Mouse (Mus musculus): ENCODE measurements around the gene Tmem138. TPM values are rescaled to one million over a fixed set of nuclear protein-coding genes. Genes with fewer than 3 reads are reported as not detected.

Tmem138 gene
- 22.4 TPM for polyA plus RNA-seq (2017; shearing (Covaris generic))

GRCm38 (mm10) chr19:10576690-10577561, at the start of gene Tmem138, which contains the start of gene Cyb561a3:
Gene Tmem138, minus strand, starts transcription at chr19:10577362.
Gene Cyb561a3, plus strand, starts transcription at chr19:10577172.

GRCm38 (mm10) chr19:10605293-10605900, 28.2 kb upstream of the Tmem138 start, which contains the start of the genes Ddb1 and Tkfc:
Gene Ddb1, plus strand, starts transcription at chr19:10605327.
Gene Tkfc, minus strand, starts transcription at chr19:10605654.

GRCm38 (mm10) chr19:10555624-10556510, 21.3 kb downstream of the Tmem138 start, which contains the start of gene Tmem216:
Gene Tmem216, minus strand, starts transcription at chr19:10556238.

GRCm38 (mm10) chr19:10525910-10526309, 51.3 kb downstream of the Tmem138 start, which contains the start of gene Sdhaf2:
Gene Sdhaf2, minus strand, starts transcription at chr19:10526142.

GRCm38 (mm10) chr19:10525106-10525901, 51.9 kb downstream of the Tmem138 start, which contains the start of gene Cpsf7:
Gene Cpsf7, plus strand, starts transcription at chr19:10525266.

Other genes starting within 250 kb of the Tmem138 start
- gene Syt7, start 188.3 kb downstream of the Tmem138 start, polyA plus RNA-seq (2017; shearing (Covaris generic)): 0.13 TPM
- not detected for gene Lrrc10b, start 119.9 kb downstream of the Tmem138 start, polyA plus RNA-seq (2017; shearing (Covaris generic))
- 0.35 TPM for gene Ppp1r32, start 94.4 kb downstream of the Tmem138 start, polyA plus RNA-seq (2017; shearing (Covaris generic))
- gene Cpsf7, start 52.1 kb downstream of the Tmem138 start, polyA plus RNA-seq (2017; shearing (Covaris generic)): 33.6 TPM
- 94.9 TPM for gene Sdhaf2, start 51.2 kb downstream of the Tmem138 start, polyA plus RNA-seq (2017; shearing (Covaris generic))
- 12.7 TPM for gene Tmem216, start 21.1 kb downstream of the Tmem138 start, polyA plus RNA-seq (2017; shearing (Covaris generic))
- gene Cyb561a3, start 190 bp downstream of the Tmem138 start, polyA plus RNA-seq (2017; shearing (Covaris generic)): 53.0 TPM
- gene Ddb1, start 28.0 kb upstream of the Tmem138 start, polyA plus RNA-seq (2017; shearing (Covaris generic)): 208 TPM
- 9.0 TPM for gene Tkfc, start 28.3 kb upstream of the Tmem138 start, polyA plus RNA-seq (2017; shearing (Covaris generic))
- gene Vwce, start 56.9 kb upstream of the Tmem138 start, polyA plus RNA-seq (2017; shearing (Covaris generic)): not detected
- gene Pga5, start 100.7 kb upstream of the Tmem138 start, polyA plus RNA-seq (2017; shearing (Covaris generic)): not detected
- gene Vps37c, start 111.4 kb upstream of the Tmem138 start, polyA plus RNA-seq (2017; shearing (Covaris generic)): 26.3 TPM
- 569 TPM for gene Cd5, start 161.6 kb upstream of the Tmem138 start, polyA plus RNA-seq (2017; shearing (Covaris generic))